Mouse (Mus musculus) T-helper 17 cell (primary cell): ENCODE measurements around the gene Syt8.

Experiments
- in situ Hi-C, 2 experiments: fragments of 300-600 bp; cut with MboI, MseI; formaldehyde crosslinking; loops; 1 replicate in 1 of 2; 2 replicates in 1 of 2; pipeline ENCODE4 v1.15.1; 2025; ENCODE audit warnings: high pct_unique_total_duplicates in 2 of 2

Gene Syt8

GRCm38 (mm10) chr7:142407935-142408334, 26.7 kb upstream of the Syt8 start:
- in situ Hi-C loops, result no loop called here

GRCm38 (mm10) chr7:142408686-142409085, 26.0 kb upstream of the Syt8 start:
- in situ Hi-C loops, result no loop called here

GRCm38 (mm10) chr7:142409603-142410002, 25.0 kb upstream of the Syt8 start:
- in situ Hi-C loops, result no loop called here

- in situ Hi-C loops, result no loop called here
Measured at GRCm38 (mm10) chr7:142413285-142413684, 21.4 kb upstream of the Syt8 start.

- in situ Hi-C loops, result no loop called here
Measured at GRCm38 (mm10) chr7:142415314-142415713, 19.3 kb upstream of the Syt8 start.

- in situ Hi-C loops, result no loop called here
Measured at GRCm38 (mm10) chr7:142416225-142416624, 18.4 kb upstream of the Syt8 start.

- in situ Hi-C loops, result no loop called here
Measured at GRCm38 (mm10) chr7:142418027-142418426, 16.6 kb upstream of the Syt8 start.

GRCm38 (mm10) chr7:142418679-142419078, 16.0 kb upstream of the Syt8 start:
- in situ Hi-C loops, result no loop called here

- in situ Hi-C loops, result no loop called here
Measured at GRCm38 (mm10) chr7:142419887-142420286, 14.8 kb upstream of the Syt8 start.

- in situ Hi-C loops, result no loop called here
Measured at GRCm38 (mm10) chr7:142421826-142422225, 12.8 kb upstream of the Syt8 start.

- in situ Hi-C loops, result no loop called here
Measured at GRCm38 (mm10) chr7:142425641-142426213, 8.9 kb upstream of the Syt8 start.

GRCm38 (mm10) chr7:142428213-142428612, 6.4 kb upstream of the Syt8 start:
- in situ Hi-C loops, result no loop called here

- in situ Hi-C loops, result loop anchor here (5.0 kb wide), 1 partner anchor 93 kb away; no protein-coding TSS in a partner anchor
Measured at GRCm38 (mm10) chr7:142430160-142430678, 4.4 kb upstream of the Syt8 start.

GRCm38 (mm10) chr7:142431106-142431505, 3.5 kb upstream of the Syt8 start:
- in situ Hi-C loops, result loop anchor here (5.0 kb wide), 1 partner anchor 94 kb away; no protein-coding TSS in a partner anchor

GRCm38 (mm10) chr7:142433623-142434022, 1.0 kb upstream of the Syt8 start:
- in situ Hi-C loops, result loop anchor here (5.0 kb wide), 1 partner anchor 96 kb away; no protein-coding TSS in a partner anchor

- in situ Hi-C loops, result no loop called here
Measured at GRCm38 (mm10) chr7:142435524-142435923, 874 bp downstream of the Syt8 start.

- in situ Hi-C loops, result no loop called here
Measured at GRCm38 (mm10) chr7:142437324-142437723, 2.7 kb downstream of the Syt8 start.

- in situ Hi-C loops, result loop anchor here (5.0 kb wide), 2 partner anchors 57 to 147 kb away; partner anchors contain the start of gene Tnnt3 (in 1 of the 2)
Measured at GRCm38 (mm10) chr7:142439966-142440365, 5.3 kb downstream of the Syt8 start.

- in situ Hi-C loops, result loop anchor here (5.0 kb wide), 2 partner anchors 57 to 147 kb away; partner anchors contain the start of gene Tnnt3 (in 1 of the 2)
Measured at GRCm38 (mm10) chr7:142440657-142441114, 6.0 kb downstream of the Syt8 start.

- in situ Hi-C loops, result loop anchor here (5.0 kb wide), 2 partner anchors 56 to 146 kb away; partner anchors contain the start of gene Tnnt3 (in 1 of the 2)
Measured at GRCm38 (mm10) chr7:142441585-142441984, 6.9 kb downstream of the Syt8 start, which contains the start of gene Tnni2. Tnni2 (plus strand) TSS chr7:142441808.

GRCm38 (mm10) chr7:142442081-142442907, 7.6 kb downstream of the Syt8 start:
- in situ Hi-C loops, result loop anchor here (5.0 kb wide), 2 partner anchors 55 to 145 kb away; partner anchors contain the start of gene Tnnt3 (in 1 of the 2)

GRCm38 (mm10) chr7:142442908-142443420, 8.3 kb downstream of the Syt8 start:
- in situ Hi-C loops, result loop anchor here (5.0 kb wide), 2 partner anchors 54 to 144 kb away; partner anchors contain the start of gene Tnnt3 (in 1 of the 2)
